Comparison of ENCODE assay signal across 27 mouse cellular contexts in genomic region chr10:50241645-50242044, GRCm38 (mm10).
DNase-seq lines count a peak whose midpoint lies in the region; ATAC-seq and TF ChIP-seq lines count a peak whose summit lies in the region.
"Had no signal": no experiment of that assay in that cellular context is flagged by ENCODE, and none has a peak within 500 bp of the region (broad histone marks: within the 10 kb centered on the region; RNA-seq: fewer than 3 reads in every experiment).

No protein-coding gene starts in this region.

- no peaks in the 10 kb centered on the region for H3K9me3 ChIP-seq in kidney, embryonic 15.5 days (replicated peaks)
- H3K9me3 ChIP-seq in hindbrain, postnatal 0 days (ENCODE audit: low read length) = no peaks in the 10 kb centered on the region
- H3K9me3 ChIP-seq: embryonic facial prominence, embryonic 12.5 days; embryonic facial prominence, embryonic 15.5 days; hindbrain, embryonic 12.5 days had no signal

- 56% methylated on average over 4 of the region's 4 CpGs for WGBS in cerebellum, adult 2 months
- 72% methylated on average over 4 of the region's 4 CpGs for WGBS in kidney, embryonic 15.5 days
- 73% methylated on average over 4 of the region's 4 CpGs for WGBS in hindbrain, postnatal 0 days

- no peak overlapping the region for H3K4me3 ChIP-seq in cerebellum, adult 2 months (replicated peaks; ENCODE audit: insufficient read depth, low read depth, low read length)
- no peak overlapping the region for H3K4me3 ChIP-seq in layer of hippocampus, adult 2 months
- no peak overlapping the region for H3K4me3 ChIP-seq in kidney, embryonic 15.5 days (replicated peaks)
- no peak overlapping the region for H3K4me3 ChIP-seq in hindbrain, postnatal 0 days (ENCODE audit: low read length)
- H3K4me3 ChIP-seq: embryonic facial prominence, embryonic 12.5 days; embryonic facial prominence, embryonic 15.5 days; gastrocnemius, adult 2 months; hindbrain, embryonic 12.5 days had no signal

- DNase-seq in cerebellum, adult 2 months = peak in 1 of 2 experiments; percentile 0
- no peak for DNase-seq in cerebellum, adult 8-10 months
- DNase-seq in layer of hippocampus, adult 2 months (ENCODE audit: low spot score in 2 of 2) = no peak
- DNase-seq in layer of hippocampus, adult 18-20 months (ENCODE audit: low spot score in 2 of 2) = no peak
- DNase-seq in NIH3T3 (ENCODE audit: low read depth) = peak; percentile 35
- no peak for DNase-seq in hindbrain, postnatal 0 days (ENCODE audit: low spot score)
- DNase-seq in embryo, embryonic 10.5 days (ENCODE audit: low spot score) = no peak
- DNase-seq: adrenal gland, adult 2 months; adrenal gland, postnatal 14 days; cerebellum, adult 11 months; cerebellum, postnatal 10 days; cerebellum, postnatal 36 days; forebrain, postnatal 0 days; gastrocnemius, adult 2 months; gastrocnemius, postnatal 14 days; heart, adult 11 months; kidney, adult 2 months had no signal

- no peak for ATAC-seq in kidney, embryonic 15.5 days (replicated peaks; ENCODE audit: low FRiP score)
- ATAC-seq in hindbrain, postnatal 0 days = no peak
- ATAC-seq: CD4-positive, CD25-positive, alpha-beta regulatory T cell, adult 4 months; forebrain, embryonic 14.5 days; forebrain, postnatal 0 days; hindbrain, embryonic 16.5 days; inflammation-experienced regulatory T-cells, adult 6 months; intestine, embryonic 16.5 days had no signal

- H3K36me3 ChIP-seq in kidney, embryonic 15.5 days = no peaks in the 10 kb centered on the region
- H3K36me3 ChIP-seq in hindbrain, postnatal 0 days (ENCODE audit: insufficient read depth, low read length) = no peaks in the 10 kb centered on the region
- H3K36me3 ChIP-seq: embryonic facial prominence, embryonic 12.5 days; embryonic facial prominence, embryonic 15.5 days; hindbrain, embryonic 12.5 days had no signal

- TF ChIP-seq POLR2A in cerebellum, adult 2 months (IDR thresholded peaks at IDR 0.05; ENCODE audit: borderline replicate concordance, insufficient read depth, low read length) = no peak

- peak; percentile 21; the same call in 1 of the 2 replicates for TF ChIP-seq CTCF in cerebellum, adult 2 months (IDR thresholded peaks at IDR 0.05; ENCODE audit: borderline replicate concordance, insufficient read depth, low read depth, low read length)
- peak; percentile 31 for TF ChIP-seq CTCF in layer of hippocampus, adult 2 months (conservative IDR thresholded peaks at IDR 0.05)
- no peak for TF ChIP-seq CTCF in hindbrain, postnatal 0 days (IDR thresholded peaks at IDR 0.05; ENCODE audit: low read depth)

- no peak overlapping the region for H3K27ac ChIP-seq in cerebellum, adult 2 months (ENCODE audit: insufficient read depth, low read length)
- no peak overlapping the region for H3K27ac ChIP-seq in layer of hippocampus, adult 2 months
- H3K27ac ChIP-seq in kidney, embryonic 15.5 days = no peak overlapping the region
- no peak overlapping the region for H3K27ac ChIP-seq in hindbrain, postnatal 0 days
- H3K27ac ChIP-seq: embryonic facial prominence, embryonic 12.5 days; embryonic facial prominence, embryonic 15.5 days; gastrocnemius, adult 2 months; hindbrain, embryonic 12.5 days had no signal

- H3K4me2 ChIP-seq in kidney, embryonic 15.5 days = no peak overlapping the region
- no peak overlapping the region for H3K4me2 ChIP-seq in hindbrain, postnatal 0 days (ENCODE audit: low read depth, low read length)
- H3K4me2 ChIP-seq: embryonic facial prominence, embryonic 12.5 days; embryonic facial prominence, embryonic 15.5 days; heart, embryonic 11.5 days; hindbrain, embryonic 12.5 days had no signal

- no peaks in the 10 kb centered on the region for H3K4me1 ChIP-seq in cerebellum, adult 2 months (ENCODE audit: control insufficient read depth, insufficient read depth, low read length)
- H3K4me1 ChIP-seq in kidney, embryonic 15.5 days = no peaks in the 10 kb centered on the region
- H3K4me1 ChIP-seq in hindbrain, postnatal 0 days (ENCODE audit: insufficient read depth, low read length) = no peaks in the 10 kb centered on the region
- H3K4me1 ChIP-seq: embryonic facial prominence, embryonic 12.5 days; embryonic facial prominence, embryonic 15.5 days; hindbrain, embryonic 12.5 days had no signal

- no peaks in the 10 kb centered on the region for H3K27me3 ChIP-seq in cerebellum, adult 2 months (ENCODE audit: control insufficient read depth, insufficient read depth, low read length)
- H3K27me3 ChIP-seq in kidney, embryonic 15.5 days = no peaks in the 10 kb centered on the region
- no peaks in the 10 kb centered on the region for H3K27me3 ChIP-seq in hindbrain, postnatal 0 days (ENCODE audit: insufficient read depth, low read length)
- H3K27me3 ChIP-seq: embryonic facial prominence, embryonic 12.5 days; embryonic facial prominence, embryonic 15.5 days; hindbrain, embryonic 12.5 days had no signal

- H3K9ac ChIP-seq in kidney, embryonic 15.5 days = no peak overlapping the region
- H3K9ac ChIP-seq in hindbrain, postnatal 0 days (replicated peaks; ENCODE audit: low read length) = no peak overlapping the region
- H3K9ac ChIP-seq: embryonic facial prominence, embryonic 12.5 days; embryonic facial prominence, embryonic 15.5 days; forebrain, postnatal 0 days; hindbrain, embryonic 12.5 days had no signal
